Mouse (Mus musculus): Measurements from ENCODE around the gene Dip2b. TPM values are rescaled to one million over a fixed set of nuclear protein-coding genes. Genes with fewer than 3 reads are reported as not detected.

The Dip2b gene
- polyA plus RNA-seq, 1 experiment = 18.1 TPM

GRCm38 (mm10) chr15:100236952-100237351, 198.5 kb downstream of the Dip2b start:
- no peak overlapping the region for H3K4me3 ChIP-seq (ENCODE audit: control insufficient read depth, insufficient read depth, low read length)
- no peaks in the 10 kb centered on the region for H3K4me1 ChIP-seq (replicated peaks; ENCODE audit: control insufficient read depth, insufficient read depth, low read length)
- no peak overlapping the region for H3K27ac ChIP-seq (ENCODE audit: control insufficient read depth, insufficient read depth, low read length)
- no peak for DNase-seq
- no peak for TF ChIP-seq CTCF (IDR thresholded peaks at IDR 0.05; ENCODE audit: borderline replicate concordance, control insufficient read depth, extremely low read depth, insufficient read depth, low read length, poor library complexity)
- no peak for TF ChIP-seq POLR2A (IDR thresholded peaks at IDR 0.05; ENCODE audit: control insufficient read depth, extremely low read depth, insufficient read depth, low read length, poor library complexity)
- WGBS = 62% methylated on average over 6 of the region's 6 CpGs
- H3K27me3 ChIP-seq (ENCODE audit: control insufficient read depth, insufficient read depth, low read length) = no peaks in the 10 kb centered on the region
- H3K36me3 ChIP-seq (ENCODE audit: control insufficient read depth, insufficient read depth, low read length) = peaks cover 62% of the 10 kb centered on the region

- Histone ChIP-seq H3K4me1 (replicated peaks; ENCODE audit: control insufficient read depth, insufficient read depth, low read length) (no peaks in the 10 kb centered on the region), H3K27ac (ENCODE audit: control insufficient read depth, insufficient read depth, low read length) (no peak overlapping the region), H3K36me3 (ENCODE audit: control insufficient read depth, insufficient read depth, low read length) (peaks cover 58% of the 10 kb centered on the region), H3K4me3 (ENCODE audit: control insufficient read depth, insufficient read depth, low read length) (no peak overlapping the region), H3K27me3 (ENCODE audit: control insufficient read depth, insufficient read depth, low read length) (no peaks in the 10 kb centered on the region)
- 93% methylated on average over 6 of the region's 6 CpGs for WGBS
- TF ChIP-seq POLR2A (IDR thresholded peaks at IDR 0.05; ENCODE audit: control insufficient read depth, extremely low read depth, insufficient read depth, low read length, poor library complexity) = no peak
- DNase-seq = no peak
Measured at GRCm38 (mm10) chr15:100241780-100242179, 203.3 kb downstream of the Dip2b start.

- H3K27me3 ChIP-seq (ENCODE audit: control insufficient read depth, insufficient read depth, low read length) = no peaks in the 10 kb centered on the region
- no peak for DNase-seq
- 96% methylated on average over 7 of the region's 7 CpGs for WGBS
- no peak overlapping the region for H3K4me3 ChIP-seq (ENCODE audit: control insufficient read depth, insufficient read depth, low read length)
- no peak overlapping the region for H3K27ac ChIP-seq (ENCODE audit: control insufficient read depth, insufficient read depth, low read length)
- TF ChIP-seq POLR2A (IDR thresholded peaks at IDR 0.05; ENCODE audit: control insufficient read depth, extremely low read depth, insufficient read depth, low read length, poor library complexity) = no peak
- no peak for TF ChIP-seq CTCF (IDR thresholded peaks at IDR 0.05; ENCODE audit: borderline replicate concordance, control insufficient read depth, extremely low read depth, insufficient read depth, low read length, poor library complexity)
- H3K36me3 ChIP-seq (ENCODE audit: control insufficient read depth, insufficient read depth, low read length) = peaks cover 58% of the 10 kb centered on the region
- H3K4me1 ChIP-seq (replicated peaks; ENCODE audit: control insufficient read depth, insufficient read depth, low read length) = no peaks in the 10 kb centered on the region
Measured at GRCm38 (mm10) chr15:100245951-100246350, 207.5 kb downstream of the Dip2b start.

- TF ChIP-seq POLR2A (IDR thresholded peaks at IDR 0.05; ENCODE audit: control insufficient read depth, extremely low read depth, insufficient read depth, low read length, poor library complexity) (no peak), CTCF (IDR thresholded peaks at IDR 0.05; ENCODE audit: borderline replicate concordance, control insufficient read depth, extremely low read depth, insufficient read depth, low read length, poor library complexity) (no peak)
- H3K4me1 ChIP-seq (replicated peaks; ENCODE audit: control insufficient read depth, insufficient read depth, low read length) = no peaks in the 10 kb centered on the region
- H3K36me3 ChIP-seq (ENCODE audit: control insufficient read depth, insufficient read depth, low read length) = peaks cover 66% of the 10 kb centered on the region
- no peaks in the 10 kb centered on the region for H3K27me3 ChIP-seq (ENCODE audit: control insufficient read depth, insufficient read depth, low read length)
- no peak overlapping the region for H3K4me3 ChIP-seq (ENCODE audit: control insufficient read depth, insufficient read depth, low read length)
- no peak for DNase-seq
- H3K27ac ChIP-seq (ENCODE audit: control insufficient read depth, insufficient read depth, low read length) = no peak overlapping the region
- WGBS = 99% methylated on average over 9 of the region's 9 CpGs
Measured at GRCm38 (mm10) chr15:100247296-100247695, 208.8 kb downstream of the Dip2b start.

GRCm38 (mm10) chr15:100248665-100249433, 210.4 kb downstream of the Dip2b start:
- Histone ChIP-seq H3K36me3 (ENCODE audit: control insufficient read depth, insufficient read depth, low read length) (peaks cover 80% of the 10 kb centered on the region), H3K27me3 (ENCODE audit: control insufficient read depth, insufficient read depth, low read length) (no peaks in the 10 kb centered on the region)

GRCm38 (mm10) chr15:100251153-100251780, 212.8 kb downstream of the Dip2b start:
- no peak for DNase-seq
- H3K4me3 ChIP-seq (ENCODE audit: control insufficient read depth, insufficient read depth, low read length) = no peak overlapping the region
- no peaks in the 10 kb centered on the region for H3K27me3 ChIP-seq (ENCODE audit: control insufficient read depth, insufficient read depth, low read length)
- H3K27ac ChIP-seq (ENCODE audit: control insufficient read depth, insufficient read depth, low read length) = no peak overlapping the region
- WGBS = 94% methylated on average over 6 of the region's 6 CpGs
- no peak for TF ChIP-seq POLR2A (IDR thresholded peaks at IDR 0.05; ENCODE audit: control insufficient read depth, extremely low read depth, insufficient read depth, low read length, poor library complexity)
- TF ChIP-seq CTCF (IDR thresholded peaks at IDR 0.05; ENCODE audit: borderline replicate concordance, control insufficient read depth, extremely low read depth, insufficient read depth, low read length, poor library complexity) = no peak
- H3K36me3 ChIP-seq (ENCODE audit: control insufficient read depth, insufficient read depth, low read length) = peaks cover 86% of the 10 kb centered on the region
- H3K4me1 ChIP-seq (replicated peaks; ENCODE audit: control insufficient read depth, insufficient read depth, low read length) = no peaks in the 10 kb centered on the region

More at GRCm38 (mm10) chr15:100248665-100249433, 210.4 kb downstream of the Dip2b start:
- Histone ChIP-seq H3K4me1 (replicated peaks; ENCODE audit: control insufficient read depth, insufficient read depth, low read length) (no peaks in the 10 kb centered on the region), H3K4me3 (ENCODE audit: control insufficient read depth, insufficient read depth, low read length) (no peak overlapping the region), H3K27ac (ENCODE audit: control insufficient read depth, insufficient read depth, low read length) (no peak overlapping the region)
- WGBS = 96% methylated on average over 6 of the region's 6 CpGs
- TF ChIP-seq POLR2A (IDR thresholded peaks at IDR 0.05; ENCODE audit: control insufficient read depth, extremely low read depth, insufficient read depth, low read length, poor library complexity) = no peak
- TF ChIP-seq CTCF (IDR thresholded peaks at IDR 0.05; ENCODE audit: borderline replicate concordance, control insufficient read depth, extremely low read depth, insufficient read depth, low read length, poor library complexity) = no peak
- DNase-seq = no peak
